Mouse (Mus musculus): Measurements from ENCODE around the gene Tfap2e. TPM values are rescaled to one million over a fixed set of nuclear protein-coding genes. Genes with fewer than 3 reads are reported as not detected.

Tfap2e gene
- polyA plus RNA-seq, 1 experiment from 2014 or later: 0.99 TPM

Other genes starting within 250 kb of the Tfap2e start
- gene Ago4, start 202.8 kb downstream of the Tfap2e start, polyA plus RNA-seq (2014; fragmentation: Nextera tagmentation; extraction: Ambion mirVana): 2.7 and 4.1 TPM in 2 replicates
- gene Clspn, start 179.3 kb downstream of the Tfap2e start, polyA plus RNA-seq (2014; fragmentation: Nextera tagmentation; extraction: Ambion mirVana): 41.8 and 53.7 TPM in 2 replicates
- gene 5730409E04Rik, start 126.4 kb downstream of the Tfap2e start, polyA plus RNA-seq (2014; fragmentation: Nextera tagmentation; extraction: Ambion mirVana): 1.9 and 3.0 TPM in 2 replicates
- gene Psmb2, start 58.6 kb downstream of the Tfap2e start, polyA plus RNA-seq (2014; fragmentation: Nextera tagmentation; extraction: Ambion mirVana): 517 and 551 TPM in 2 replicates
- gene Ncdn, start 17.2 kb upstream of the Tfap2e start, polyA plus RNA-seq (2014; fragmentation: Nextera tagmentation; extraction: Ambion mirVana): 24.5 and 27.0 TPM in 2 replicates
- 28.1 and 28.6 TPM in 2 replicates for gene AU040320, start 17.3 kb upstream of the Tfap2e start, polyA plus RNA-seq (2014; fragmentation: Nextera tagmentation; extraction: Ambion mirVana)
- gene Zmym4, start 231.9 kb upstream of the Tfap2e start, polyA plus RNA-seq (2014; fragmentation: Nextera tagmentation; extraction: Ambion mirVana): 25.2 and 38.8 TPM in 2 replicates